Mouse (Mus musculus) heart, adult 8-10 months (tissue): ENCODE data around the gene Amacr. TPM values are rescaled to one million over a fixed set of nuclear protein-coding genes. Genes with fewer than 3 reads are reported as not detected.
A peak's percentile ranks its signal among the peaks of the same experiment; 100 is the strongest.

ENCODE experiments used
- DNase-seq: peaks from one replicate; pipeline ENCODE4 v3.0.0; 2022; ENCODE audit warnings: low spot score
- total RNA-seq, 4 experiments: library from RNA; stranded (reverse); gene quantifications; 2 replicates each; pipeline ENCODE4 v1.2.4; 2022

Gene Amacr
- total RNA-seq, 4 experiments from 2014 or later = 34.2 to 38.2 (median 36.0) TPM

GRCm38 (mm10) chr15:10990411-10990810 lies 8.9 kb downstream of the Amacr start:
- no peak for DNase-seq

- no peak for DNase-seq
Measured at GRCm38 (mm10) chr15:10991566-10991965, 10.0 kb downstream of the Amacr start.

GRCm38 (mm10) chr15:10999832-11000231 lies 18.3 kb downstream of the Amacr start:
- DNase-seq = no peak

- DNase-seq = no peak
Measured at GRCm38 (mm10) chr15:11000421-11000820, 18.9 kb downstream of the Amacr start, which contains the start of gene Slc45a2. TSS of gene Slc45a2 (plus strand) at chr15:11000721.

- no peak for DNase-seq
Measured at GRCm38 (mm10) chr15:11003791-11004190, 22.2 kb downstream of the Amacr start.

DNA sequence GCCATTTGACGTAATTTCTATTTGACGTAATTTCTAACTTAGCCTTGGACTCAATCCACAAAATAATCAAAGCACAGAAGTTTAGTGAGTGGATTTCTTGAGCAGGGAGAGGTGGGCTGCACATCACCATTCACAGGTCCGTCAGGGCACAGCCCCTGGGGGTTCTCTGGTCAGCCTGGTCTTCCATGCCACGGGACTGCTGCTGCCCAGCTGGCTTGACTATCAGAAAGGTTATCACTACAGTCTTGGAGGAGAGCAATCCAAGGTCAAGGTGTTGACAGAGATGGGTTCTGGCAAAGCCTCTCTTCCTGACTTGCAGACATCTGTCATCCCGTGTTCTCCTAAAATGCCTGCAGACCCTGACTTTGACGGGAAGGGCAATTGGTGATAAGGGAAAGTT lies 23.1 kb downstream of the Amacr start:
- no peak for DNase-seq

DNA sequence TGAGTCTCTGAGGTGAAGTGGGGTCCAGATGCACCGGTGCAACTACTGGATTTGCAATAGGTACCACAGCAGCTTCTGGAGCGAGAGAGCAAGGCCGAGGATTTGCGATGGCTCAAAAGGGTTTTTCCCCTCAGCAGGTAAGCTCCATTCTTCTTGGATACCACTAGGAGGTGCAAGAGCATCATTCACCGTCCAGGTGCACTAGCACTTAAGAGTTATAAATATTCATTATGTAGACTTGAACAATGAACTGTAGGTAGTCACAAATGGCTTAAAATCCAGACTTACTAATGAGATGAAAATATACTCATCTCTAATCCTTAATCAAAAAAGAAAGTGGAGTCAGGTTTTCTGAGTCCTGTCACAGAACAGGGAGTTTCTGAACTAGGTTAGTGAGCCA lies 27.2 kb downstream of the Amacr start:
- no peak for DNase-seq

- no peak for DNase-seq
Measured at GRCm38 (mm10) chr15:11010976-11011548, 29.5 kb downstream of the Amacr start.

- no peak for DNase-seq
Measured at GRCm38 (mm10) chr15:11014931-11015330, 33.4 kb downstream of the Amacr start.

DNA sequence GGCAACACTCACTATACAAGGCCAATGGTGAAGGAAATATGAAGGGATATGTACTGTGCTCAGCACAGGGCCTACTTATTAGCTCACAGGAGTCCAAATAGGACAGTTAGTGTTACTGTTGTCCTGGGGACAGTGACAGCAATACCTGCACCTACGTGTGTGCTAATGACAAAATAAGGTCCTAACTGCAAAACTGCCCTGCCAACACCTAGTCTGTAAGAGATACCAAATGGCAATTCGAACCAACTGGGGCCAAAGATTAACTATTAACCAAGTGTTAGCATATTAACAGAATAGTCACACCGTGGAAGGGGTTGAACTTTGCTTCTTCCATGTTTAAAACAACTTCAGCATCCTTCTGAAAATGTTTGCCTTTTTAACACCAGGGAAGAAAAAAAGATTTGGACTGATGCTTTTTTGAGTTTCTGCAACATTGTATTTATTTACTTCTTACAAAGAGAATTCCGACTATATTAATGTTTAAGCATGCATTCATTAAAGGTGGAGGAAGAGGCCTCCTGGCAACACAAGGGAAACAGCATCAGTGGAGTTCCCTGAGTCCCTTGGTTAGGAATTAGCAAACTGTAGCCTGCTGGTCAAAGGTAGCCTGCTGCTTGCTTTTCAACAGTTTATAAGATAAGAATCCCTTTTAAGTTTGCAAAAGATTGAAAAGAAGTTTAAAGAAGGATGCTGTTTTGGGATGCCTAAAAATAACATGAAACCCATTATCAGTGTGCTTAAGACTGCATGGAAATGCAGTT lies 45.4 kb downstream of the Amacr start:
- no peak for DNase-seq

DNA sequence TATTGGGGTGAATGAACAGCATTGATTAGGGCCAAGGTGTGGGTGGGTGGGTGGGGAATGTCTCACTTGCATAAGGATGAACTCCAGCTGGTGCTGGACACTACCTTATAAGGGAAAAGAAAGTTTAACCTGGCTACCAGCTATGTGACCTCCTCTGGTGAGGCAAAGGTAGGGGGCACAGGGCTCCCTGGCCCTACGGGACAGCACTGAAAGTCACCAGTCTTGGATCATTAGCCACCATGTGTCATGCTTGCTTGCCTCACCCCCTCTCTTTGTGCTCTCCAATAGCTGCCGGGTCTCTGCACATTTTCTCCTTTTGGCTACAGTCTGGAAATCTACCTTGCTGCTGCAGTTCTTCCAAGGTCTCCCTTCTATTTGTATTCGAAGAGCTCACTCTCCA lies 48.6 kb downstream of the Amacr start:
- no peak for DNase-seq

DNA sequence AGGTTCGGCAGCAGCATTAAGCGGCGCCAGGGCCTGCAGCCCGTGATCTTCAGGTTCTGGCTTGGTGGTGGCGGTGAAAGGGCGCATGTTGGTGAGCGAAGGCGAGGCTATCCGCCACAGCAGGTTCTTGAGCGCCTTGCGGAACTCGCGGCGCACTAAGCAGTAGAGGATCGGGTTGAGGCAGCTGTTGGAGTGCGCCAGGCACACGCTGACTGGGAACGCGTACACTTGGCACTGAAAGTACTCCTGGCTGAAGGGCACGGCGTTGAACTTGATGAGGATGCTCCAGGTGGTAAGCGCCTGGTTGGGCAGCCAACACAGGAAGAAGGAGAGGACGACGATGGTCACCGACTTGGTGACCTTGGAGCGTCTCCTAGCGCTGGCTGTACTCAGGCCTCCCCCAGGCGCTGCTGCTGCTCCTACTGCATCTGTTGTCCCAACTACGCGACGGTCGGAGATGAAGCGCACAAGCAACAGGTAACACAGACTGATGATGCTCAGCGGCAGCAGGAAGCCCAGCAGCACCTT lies 54.5 kb downstream of the Amacr start:
- no peak for DNase-seq

DNA sequence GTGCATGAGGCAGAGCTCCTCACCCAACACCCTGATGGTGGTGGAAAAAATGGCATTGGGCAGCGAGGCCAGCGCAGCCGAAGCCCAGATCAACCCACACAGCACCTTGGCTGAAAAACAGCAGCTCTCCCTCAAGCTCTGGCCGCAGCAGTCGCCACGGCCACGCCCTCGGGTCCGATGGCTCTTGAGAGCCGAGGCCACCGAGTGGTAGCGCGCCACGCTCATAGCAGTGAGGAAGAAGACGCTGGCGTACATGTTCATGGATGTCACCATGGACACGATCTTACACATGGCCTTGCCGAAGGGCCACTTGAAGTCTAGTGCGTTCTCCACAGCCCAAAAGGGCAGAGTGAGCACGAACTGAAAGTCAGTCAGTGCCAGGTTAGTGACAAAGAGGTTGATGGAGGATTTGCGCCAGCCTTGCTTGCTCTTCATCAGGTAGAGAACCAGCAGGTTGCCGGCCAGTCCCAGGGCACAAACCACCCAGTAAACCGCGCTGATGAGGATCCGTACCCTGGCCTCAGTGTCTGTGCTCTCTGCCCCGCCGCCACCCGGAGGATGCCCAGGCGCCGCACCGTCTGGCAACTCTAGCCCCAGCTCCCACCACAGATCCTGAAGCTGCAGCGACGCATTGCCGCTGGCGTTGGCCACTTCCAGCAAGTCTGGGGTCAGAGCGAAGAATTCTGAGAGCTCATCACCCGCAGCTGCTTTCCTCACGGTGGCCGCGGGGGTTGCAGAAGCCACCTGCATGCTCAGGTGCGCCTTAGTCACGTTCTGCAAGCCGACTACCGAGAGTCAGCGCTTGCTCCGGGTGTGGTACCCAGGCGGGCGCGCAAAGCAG lies 55.2 kb downstream of the Amacr start:
- DNase-seq = no peak

GRCm38 (mm10) chr15:11037376-11037695 lies 55.8 kb downstream of the Amacr start:
- DNase-seq = no peak

DNA sequence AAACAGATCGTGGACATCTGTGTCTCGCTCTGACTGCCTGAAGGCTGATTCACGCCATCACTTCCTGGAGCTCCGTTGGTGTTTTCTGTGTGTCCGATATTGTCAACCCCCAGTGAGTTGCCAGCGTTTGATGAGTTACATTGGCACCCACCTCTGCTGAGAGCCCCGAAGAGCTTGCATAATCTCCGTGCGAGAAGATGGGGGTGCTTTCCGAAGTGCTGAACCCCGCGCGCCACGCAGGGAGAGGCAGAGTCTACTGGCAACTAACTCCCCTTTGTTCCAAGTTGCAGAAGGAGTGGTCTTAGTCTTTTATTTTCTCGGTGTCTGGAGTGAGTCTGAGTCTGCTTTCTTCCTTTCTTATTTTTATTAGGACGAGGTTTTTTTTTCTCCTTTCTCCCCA lies 56.2 kb downstream of the Amacr start, which contains the start of gene Rxfp3:
Rxfp3 (minus strand) TSS at position 281 of the 400 bp plus-strand sequence.
- no peak for DNase-seq

DNA sequence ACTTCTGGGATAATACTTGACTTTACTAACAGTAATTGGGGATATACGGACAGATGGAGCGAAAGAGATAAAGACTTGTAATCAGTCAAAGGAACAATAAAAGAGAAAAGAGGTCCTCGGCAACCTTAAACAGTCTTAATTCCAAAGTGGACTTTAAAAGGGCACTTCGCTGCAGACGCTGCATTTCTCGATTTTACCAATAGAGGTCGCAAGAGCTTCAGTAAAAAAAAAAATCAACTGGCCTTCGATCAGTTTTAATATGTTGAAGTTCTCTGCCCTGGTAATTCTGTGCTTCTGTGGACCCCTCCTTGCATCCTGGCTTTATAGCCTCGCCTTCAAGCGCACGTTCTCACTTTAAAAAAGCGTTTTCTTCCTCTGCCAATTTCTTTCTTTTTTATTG lies 56.9 kb downstream of the Amacr start:
- DNase-seq = peak; percentile 44

DNA sequence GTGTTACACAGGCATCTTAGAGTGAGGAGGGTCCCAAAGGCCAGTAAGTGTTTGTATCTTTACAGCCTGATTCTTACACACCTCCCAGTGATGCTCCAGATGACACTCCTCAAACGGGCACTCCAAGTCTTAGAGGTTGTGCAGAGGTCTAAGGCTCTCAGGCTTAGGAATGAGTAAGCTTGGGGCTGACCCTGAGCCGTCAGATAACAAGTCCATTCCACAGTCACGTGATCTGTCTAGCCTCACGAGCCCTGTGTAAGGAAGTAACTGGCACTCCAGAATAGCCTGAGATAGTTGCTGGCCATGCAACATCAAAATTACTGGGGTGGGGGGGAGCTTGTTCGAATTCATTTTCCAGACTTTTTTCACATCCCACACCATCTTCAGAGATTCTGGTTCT lies 58.5 kb downstream of the Amacr start:
- no peak for DNase-seq

- no peak for DNase-seq
Measured at GRCm38 (mm10) chr15:11041229-11041628, 59.7 kb downstream of the Amacr start.

DNA sequence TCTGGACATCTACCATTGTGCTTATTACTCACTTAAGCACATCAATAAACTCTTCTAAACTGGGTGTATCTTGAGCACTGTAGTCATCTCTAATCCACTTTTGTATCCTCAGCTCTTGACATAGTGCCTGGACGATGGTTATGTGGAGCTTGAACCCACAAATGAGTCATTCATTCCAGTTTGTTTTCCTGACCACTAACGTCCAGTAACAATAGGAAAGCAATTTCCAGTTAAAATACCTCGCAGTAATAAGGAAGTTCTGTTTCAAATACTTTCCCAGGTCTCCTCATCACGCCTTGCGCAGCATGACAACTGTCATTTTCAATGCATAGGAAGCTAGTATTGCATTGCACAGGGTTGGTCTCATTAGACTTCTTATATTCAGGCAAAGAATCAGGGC lies 61.3 kb downstream of the Amacr start:
- no peak for DNase-seq
